Mouse (Mus musculus): ENCODE data around the gene Pam16. TPM values are rescaled to one million over a fixed set of nuclear protein-coding genes. Genes with fewer than 3 reads are reported as not detected.

Pam16 gene
- polyA plus RNA-seq, 1 experiment from 2014 or later, result 57.2 TPM

DNA sequence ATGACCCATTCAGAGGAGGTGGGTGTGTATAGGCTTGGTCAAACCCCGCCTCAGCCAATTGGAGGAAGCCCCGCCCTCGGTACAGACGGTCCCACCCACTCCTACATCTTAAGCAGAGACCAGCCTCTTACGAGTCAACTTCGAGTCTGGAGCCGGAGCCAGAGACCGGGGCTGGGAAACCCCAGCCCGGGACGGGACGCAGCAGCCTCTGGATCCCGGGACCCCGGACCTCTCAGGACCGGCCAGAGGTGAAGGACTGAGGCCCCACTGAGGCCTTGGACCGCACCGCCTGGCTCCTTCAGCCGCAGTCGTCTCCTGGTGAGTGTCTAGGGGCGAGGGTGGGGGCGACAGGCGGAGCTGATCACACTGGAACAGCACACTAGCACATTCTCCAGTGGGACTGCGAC, 15.0 kb upstream of the Pam16 start, which contains the start of the genes Vasn and Dnaja3:
Gene Vasn (plus strand): TSS at position 111 of the 407 bp plus-strand sequence.
Gene Dnaja3 (plus strand): TSS at position 159 of the 407 bp plus-strand sequence.
- no peak for TF ChIP-seq CTCF (IDR thresholded peaks at IDR 0.05)
- ChIA-PET CTCF (interaction anchor here (3.5 kb wide), 1 partner anchor 28 kb away, joined by 18 read pairs; no protein-coding TSS in a partner anchor), POLR2A (no interaction called here)
- in situ Hi-C loops (cut with MboI; ENCODE audit: low pct_unique_long_range_greater_than_20kb), result no loop called here
- no peaks in the 10 kb centered on the region for H3K27me3 ChIP-seq
- peak; percentile 59 for DNase-seq (ENCODE audit: low read depth, low spot score)
- peak; percentile 70 for ATAC-seq

GRCm38 (mm10) chr16:4638891-4639390, 14.2 kb upstream of the Pam16 start:
- no peak for TF ChIP-seq CTCF (IDR thresholded peaks at IDR 0.05)
- DNase-seq (ENCODE audit: low read depth, low spot score) (no peak), ATAC-seq (no peak)
- H3K27me3 ChIP-seq, result no peaks in the 10 kb centered on the region
- ChIA-PET POLR2A (interaction anchor here (0.8 kb wide), 1 partner anchor 13 kb away, joined by 4 read pairs; no protein-coding TSS in a partner anchor), CTCF (interaction anchor here (0.8 to 3.5 kb wide), 4 partner anchors 9 to 28 kb away, joined by 3 to 18 read pairs (median 6); no protein-coding TSS in a partner anchor)
- in situ Hi-C loops (cut with MboI; ENCODE audit: low pct_unique_long_range_greater_than_20kb), result no loop called here

GRCm38 (mm10) chr16:4635760-4636159, 11.0 kb upstream of the Pam16 start:
- in situ Hi-C loops (cut with MboI; ENCODE audit: low pct_unique_long_range_greater_than_20kb), result no loop called here
- ChIA-PET CTCF (interaction anchor here (1.0 to 7.8 kb wide), 2 partner anchors 20 to 28 kb away, joined by 3 to 83 read pairs; no protein-coding TSS in a partner anchor), POLR2A (interaction anchor here (1.1 to 1.2 kb wide), 2 partner anchors 9 to 11 kb away, joined by 3 read pairs; partner anchors contain the start of gene Pam16)
- H3K27me3 ChIP-seq, result no peaks in the 10 kb centered on the region
- TF ChIP-seq CTCF (IDR thresholded peaks at IDR 0.05), result no peak
- ATAC-seq (no peak), DNase-seq (ENCODE audit: low read depth, low spot score) (no peak)

- in situ Hi-C loops (cut with MboI; ENCODE audit: low pct_unique_long_range_greater_than_20kb), result loop anchor here (5.0 kb wide), 1 partner anchor 33 kb away; no protein-coding TSS in a partner anchor
- ChIA-PET CTCF (interaction anchor here (1.6 to 7.8 kb wide), 4 partner anchors 8 to 33 kb away, joined by 3 to 83 read pairs (median 29); no protein-coding TSS in a partner anchor), POLR2A (interaction anchor here (1.1 to 2.0 kb wide), 4 partner anchors 8 to 10 kb away, joined by 3 to 11 read pairs (median 5); partner anchors contain the start of gene Pam16)
- no peaks in the 10 kb centered on the region for H3K27me3 ChIP-seq
- no peak for DNase-seq (ENCODE audit: low read depth, low spot score)
- no peak for TF ChIP-seq CTCF (IDR thresholded peaks at IDR 0.05)
- ATAC-seq, result no peak
These were observed 9.9 kb upstream of the Pam16 start for GRCm38 (mm10) chr16:4634681-4635080.

DNA sequence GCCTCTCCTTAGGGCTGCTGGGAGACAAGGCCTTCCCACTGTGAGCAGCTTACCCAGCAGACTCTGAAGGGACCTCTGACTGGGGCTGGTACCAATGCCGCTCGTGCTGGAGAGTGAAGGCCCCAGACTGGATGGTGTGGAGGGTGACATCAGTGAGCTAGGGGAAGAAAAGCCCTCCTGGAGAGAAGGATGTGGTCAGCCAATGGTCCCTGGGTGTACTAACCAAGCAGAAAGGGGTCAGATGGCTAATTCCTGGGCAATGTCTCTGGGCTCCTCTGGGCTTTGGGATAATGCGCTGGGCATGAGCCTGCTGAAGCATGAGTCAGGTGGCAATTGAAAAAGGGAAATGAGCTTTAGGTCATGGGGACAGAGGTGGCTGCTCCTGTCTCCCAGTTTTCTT, 8.9 kb upstream of the Pam16 start:
- DNase-seq (ENCODE audit: low read depth, low spot score) (peak; percentile 75), ATAC-seq (peak; percentile 68)
- no peak for TF ChIP-seq CTCF (IDR thresholded peaks at IDR 0.05)
- CTCF ChIA-PET, result interaction anchor here (0.8 to 7.8 kb wide), 8 partner anchors 9 to 158 kb away, joined by 3 to 83 read pairs (median 4); partner anchors contain the start of gene Pam16
- no peaks in the 10 kb centered on the region for H3K27me3 ChIP-seq
- POLR2A ChIA-PET, result interaction anchor here (1.2 to 2.0 kb wide), 4 partner anchors 9 to 22 kb away, joined by 3 to 11 read pairs (median 8); no protein-coding TSS in a partner anchor
- in situ Hi-C loops (cut with MboI; ENCODE audit: low pct_unique_long_range_greater_than_20kb), result loop anchor here (5.0 kb wide), 1 partner anchor 34 kb away; no protein-coding TSS in a partner anchor

GRCm38 (mm10) chr16:4632050-4632449, 7.3 kb upstream of the Pam16 start:
- no peaks in the 10 kb centered on the region for H3K27me3 ChIP-seq
- CTCF ChIA-PET, result interaction anchor here (0.9 to 7.8 kb wide), 10 partner anchors 11 to 159 kb away, joined by 3 to 83 read pairs (median 4); partner anchors contain the start of gene Coro7
- no peak for TF ChIP-seq CTCF (IDR thresholded peaks at IDR 0.05)
- in situ Hi-C loops (cut with MboI; ENCODE audit: low pct_unique_long_range_greater_than_20kb), result loop anchor here (5.0 kb wide), 1 partner anchor 35 kb away; no protein-coding TSS in a partner anchor
- POLR2A ChIA-PET, result interaction anchor here (0.6 to 4.2 kb wide), 3 partner anchors 12 to 24 kb away, joined by 3 to 19 read pairs (median 4); no protein-coding TSS in a partner anchor
- DNase-seq (ENCODE audit: low read depth, low spot score), result no peak
- ATAC-seq, result no peak

DNA sequence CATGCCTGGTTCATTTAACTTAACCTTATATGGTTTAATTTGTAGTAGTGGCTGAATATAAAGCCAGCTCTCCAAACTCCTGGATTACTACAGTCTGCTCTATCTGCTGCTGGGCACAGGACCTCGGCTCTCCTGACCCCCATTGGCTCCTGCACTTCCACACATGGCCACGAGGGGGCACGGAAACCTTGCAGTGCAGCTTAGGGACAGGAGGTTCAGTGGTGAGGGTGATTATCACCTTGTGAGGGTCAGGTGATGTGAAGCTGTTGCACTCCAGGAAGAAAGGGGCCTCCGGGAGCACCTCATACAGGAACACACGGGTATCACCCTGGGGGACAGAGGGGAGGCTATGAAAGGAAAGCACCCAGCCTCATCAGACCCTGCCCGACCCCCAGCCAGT, 5.2 kb upstream of the Pam16 start:
- H3K27me3 ChIP-seq, result no peaks in the 10 kb centered on the region
- POLR2A ChIA-PET, result interaction anchor here (0.6 to 4.2 kb wide), 2 partner anchors 26 to 53 kb away, joined by 3 to 19 read pairs; no protein-coding TSS in a partner anchor
- DNase-seq (ENCODE audit: low read depth, low spot score) (no peak), ATAC-seq (no peak)
- CTCF ChIA-PET, result interaction anchor here (0.7 to 7.8 kb wide), 14 partner anchors 9 to 160 kb away, joined by 3 to 83 read pairs (median 4); partner anchors contain the start of gene Cdip1
- in situ Hi-C loops (cut with MboI; ENCODE audit: low pct_unique_long_range_greater_than_20kb), result loop anchor here (5.0 kb wide), 1 partner anchor 37 kb away; no protein-coding TSS in a partner anchor
- TF ChIP-seq CTCF (IDR thresholded peaks at IDR 0.05), result no peak

GRCm38 (mm10) chr16:4628898-4629419, 4.2 kb upstream of the Pam16 start:
- in situ Hi-C loops (cut with MboI; ENCODE audit: low pct_unique_long_range_greater_than_20kb), result no loop called here
- no peak for ATAC-seq
- ChIA-PET CTCF (interaction anchor here (0.9 to 7.8 kb wide), 8 partner anchors 14 to 161 kb away, joined by 3 to 83 read pairs (median 6); partner anchors contain the start of gene Cdip1), POLR2A (interaction anchor here (4.2 kb wide), 1 partner anchor 27 kb away, joined by 19 read pairs; no protein-coding TSS in a partner anchor)
- H3K27me3 ChIP-seq, result no peaks in the 10 kb centered on the region
- TF ChIP-seq CTCF (IDR thresholded peaks at IDR 0.05), result no peak
- DNase-seq (ENCODE audit: low read depth, low spot score), result no peak

DNA sequence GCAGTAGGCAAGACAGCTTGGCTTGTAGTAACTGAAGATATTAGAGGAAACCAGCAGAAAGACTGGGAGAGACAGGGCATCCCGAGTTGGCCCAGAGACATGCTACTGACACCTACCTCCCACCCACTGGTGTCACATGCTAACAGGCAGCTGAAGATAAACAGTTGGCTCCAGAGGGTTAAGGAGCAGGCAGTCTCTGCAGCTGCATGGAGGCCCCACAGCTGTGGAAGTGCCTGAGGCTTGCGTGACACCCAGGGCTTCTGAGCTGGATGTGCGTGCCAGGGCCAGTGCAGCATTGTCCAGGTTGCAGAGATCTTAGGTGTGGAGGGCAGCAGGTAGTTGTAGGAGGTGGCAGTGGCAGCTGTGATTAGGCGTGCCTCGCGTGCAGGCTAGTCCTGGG, 2.3 kb upstream of the Pam16 start:
- ChIA-PET CTCF (interaction anchor here (1.5 to 4.9 kb wide), 2 partner anchors 10 to 40 kb away, joined by 3 to 36 read pairs; no protein-coding TSS in a partner anchor), POLR2A (interaction anchor here (1.5 kb wide), 1 partner anchor 40 kb away, joined by 3 read pairs; no protein-coding TSS in a partner anchor)
- H3K27me3 ChIP-seq, result no peaks in the 10 kb centered on the region
- DNase-seq (ENCODE audit: low read depth, low spot score) (no peak), ATAC-seq (no peak)
- TF ChIP-seq CTCF (IDR thresholded peaks at IDR 0.05), result no peak
- in situ Hi-C loops (cut with MboI; ENCODE audit: low pct_unique_long_range_greater_than_20kb), result no loop called here

GRCm38 (mm10) chr16:4624074-4624473, 714 bp downstream of the Pam16 start:
- ChIA-PET CTCF (interaction anchor here (1.1 to 4.9 kb wide), 5 partner anchors 9 to 43 kb away, joined by 3 to 36 read pairs (median 6); no protein-coding TSS in a partner anchor), POLR2A (interaction anchor here (1.4 to 1.9 kb wide), 4 partner anchors 11 to 44 kb away, joined by 3 to 10 read pairs (median 5); no protein-coding TSS in a partner anchor)
- DNase-seq (ENCODE audit: low read depth, low spot score), result no peak
- no peak for TF ChIP-seq CTCF (IDR thresholded peaks at IDR 0.05)
- H3K27me3 ChIP-seq, result no peaks in the 10 kb centered on the region
- peak; percentile 24 for ATAC-seq
- in situ Hi-C loops (cut with MboI; ENCODE audit: low pct_unique_long_range_greater_than_20kb), result no loop called here
